Mouse (Mus musculus) c-Kit-positive CD71-positive TER-119-negative erythroid progenitor cells, embryonic 14.5 days (primary cell): ENCODE measurements around the gene Orm3.

ENCODE experiments used
- DNase-seq: peaks from one replicate; pipeline ENCODE4 v3.0.0-alpha.2; 2013; ENCODE audit warnings: low read depth

Gene Orm3

DNA sequence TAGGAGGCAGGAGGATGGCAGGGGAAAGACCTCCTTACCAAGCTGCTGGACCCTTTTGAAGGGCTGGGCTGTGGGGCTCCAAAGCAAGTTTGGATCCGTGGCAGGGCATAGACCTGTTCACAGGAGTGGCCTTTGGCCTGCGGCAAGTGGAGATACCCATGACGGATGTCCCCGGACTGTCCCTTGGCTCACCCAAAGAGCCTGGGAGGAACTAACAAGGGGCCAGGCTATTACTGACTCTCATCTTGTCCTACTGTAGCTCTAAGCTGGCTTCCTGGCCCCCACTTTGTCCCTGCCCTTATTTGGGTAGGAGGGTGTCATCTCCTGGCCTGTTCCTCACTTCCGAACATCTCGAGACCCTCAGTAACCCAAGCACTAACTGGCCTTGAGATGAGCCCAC is 46.6 kb downstream of the Orm3 start:
- DNase-seq = no peak

DNA sequence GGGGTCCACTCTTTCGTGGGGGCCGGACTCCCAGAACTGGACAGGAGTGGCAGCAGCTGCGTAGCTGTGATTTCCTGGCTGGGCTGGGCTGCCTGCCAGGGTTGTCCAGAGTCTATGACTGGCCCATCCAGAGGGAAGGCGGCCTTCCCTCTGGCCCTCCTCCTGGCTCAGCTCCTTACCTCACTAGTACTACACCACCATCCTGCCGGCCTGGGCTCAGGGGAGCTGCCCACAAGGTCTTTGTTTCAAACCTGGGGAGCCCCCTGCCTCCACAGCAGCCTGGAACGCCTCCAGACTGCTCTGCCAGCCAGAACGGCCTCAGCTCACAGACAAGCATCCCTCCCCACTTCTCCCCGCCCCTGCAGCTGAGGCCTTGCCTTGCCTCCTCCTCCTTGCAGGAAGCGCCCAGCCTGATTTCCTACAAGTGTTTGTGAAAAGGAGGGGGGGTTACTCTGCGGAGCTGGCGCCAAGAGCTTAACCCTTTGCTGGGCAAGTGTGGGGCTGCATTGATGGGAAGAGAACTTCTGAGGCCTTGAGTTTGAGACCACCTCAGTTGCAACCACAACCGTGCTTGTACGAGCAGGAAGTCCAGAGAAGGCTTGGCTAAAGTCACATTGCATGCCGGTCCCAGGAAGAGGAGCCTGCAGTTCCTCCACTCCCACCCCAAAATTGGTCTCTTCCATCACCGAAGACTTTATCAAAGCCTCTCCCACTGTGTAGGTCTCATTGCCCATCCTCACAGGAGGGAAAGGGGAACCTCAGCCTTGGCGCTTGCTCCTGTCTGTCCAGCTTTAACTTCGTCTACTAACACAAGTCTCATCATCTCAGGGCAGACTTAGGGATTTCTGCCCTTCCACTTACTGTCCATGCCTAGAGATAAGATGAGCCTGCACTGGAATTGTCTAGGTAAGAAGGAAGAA is 47.3 kb downstream of the Orm3 start, which contains the start of gene Akna:
Gene Akna (minus strand): TSS at position 315 of the 920 bp plus-strand sequence.
- no peak for DNase-seq

DNA sequence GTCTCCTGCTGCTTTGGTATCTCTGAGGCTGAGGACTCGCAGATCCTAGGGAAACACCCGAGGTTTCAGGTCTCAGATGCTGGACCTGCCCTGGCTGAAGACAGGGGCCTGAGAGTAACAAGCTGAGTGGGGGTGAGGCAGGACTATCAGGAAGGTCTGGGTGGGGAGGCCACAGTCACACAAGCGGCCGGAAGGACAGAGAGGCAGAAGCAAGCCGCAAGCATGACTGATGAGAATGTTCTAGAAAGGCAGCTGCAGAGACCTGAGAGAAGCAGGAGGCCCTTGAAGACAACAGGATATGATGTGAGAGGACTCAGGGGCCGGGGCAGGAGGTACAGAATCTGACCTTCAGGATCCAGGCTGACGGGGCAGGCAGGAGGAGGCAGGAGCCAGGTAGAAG is 48.2 kb downstream of the Orm3 start:
- no peak for DNase-seq

DNA sequence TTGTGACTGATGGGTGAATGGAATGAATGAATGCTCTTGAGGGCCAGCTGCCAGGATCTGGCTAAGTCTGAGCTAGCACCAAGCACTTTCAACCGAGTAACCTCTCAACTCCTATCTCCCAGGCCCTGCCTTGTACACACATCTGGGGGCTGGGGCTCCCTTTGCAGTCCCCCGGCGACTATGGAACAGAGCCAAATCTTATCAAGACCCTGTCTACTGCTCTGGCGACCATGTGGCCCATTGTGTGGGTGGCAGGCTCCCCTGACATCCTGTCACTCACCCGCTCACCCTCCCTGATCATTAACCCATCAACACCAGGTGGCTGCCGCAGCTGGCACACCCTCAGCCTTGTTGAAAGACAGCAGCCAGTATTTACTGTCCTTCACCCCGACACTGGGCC is 49.1 kb downstream of the Orm3 start:
- no peak for DNase-seq

DNA sequence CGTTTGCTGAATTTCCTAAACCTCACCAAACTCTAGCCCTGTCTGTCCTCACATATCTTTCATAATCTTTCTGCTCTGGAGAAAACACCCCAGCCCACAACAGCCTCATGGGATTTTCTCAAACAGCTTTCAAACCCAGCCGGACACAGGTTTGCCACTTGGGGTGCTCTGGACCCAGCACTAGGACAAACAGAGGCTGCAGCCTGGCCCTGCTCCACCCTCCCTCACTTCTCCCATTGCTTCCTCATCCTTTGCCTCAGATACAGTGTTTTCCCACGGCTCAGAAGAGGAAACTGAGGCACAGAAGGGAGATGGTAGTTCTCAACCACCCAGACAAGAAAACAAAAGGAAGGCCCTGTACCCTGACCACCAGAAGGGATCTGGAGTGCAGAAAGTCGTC is 49.7 kb downstream of the Orm3 start:
- DNase-seq = no peak

DNA sequence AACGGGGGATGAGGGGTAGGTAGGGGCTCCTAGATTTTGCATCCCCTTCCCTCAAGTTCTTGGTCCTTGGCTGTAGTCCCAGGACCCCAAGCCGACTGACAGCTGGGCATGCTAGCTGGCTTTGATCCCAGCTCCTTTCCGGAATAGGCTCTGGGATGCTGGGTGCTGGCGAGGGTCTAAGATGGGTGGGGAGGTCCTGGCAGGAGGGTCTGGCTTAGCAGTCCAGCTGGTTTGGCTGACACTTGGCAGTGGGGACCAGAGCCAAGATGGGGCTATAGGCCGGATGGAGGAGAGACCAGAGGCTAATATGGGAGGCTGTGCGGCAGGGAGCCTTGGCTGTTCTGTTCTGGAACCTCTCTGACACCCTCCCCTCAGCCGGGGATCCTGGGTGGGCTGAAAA is 52.3 kb downstream of the Orm3 start:
- no peak for DNase-seq

DNA sequence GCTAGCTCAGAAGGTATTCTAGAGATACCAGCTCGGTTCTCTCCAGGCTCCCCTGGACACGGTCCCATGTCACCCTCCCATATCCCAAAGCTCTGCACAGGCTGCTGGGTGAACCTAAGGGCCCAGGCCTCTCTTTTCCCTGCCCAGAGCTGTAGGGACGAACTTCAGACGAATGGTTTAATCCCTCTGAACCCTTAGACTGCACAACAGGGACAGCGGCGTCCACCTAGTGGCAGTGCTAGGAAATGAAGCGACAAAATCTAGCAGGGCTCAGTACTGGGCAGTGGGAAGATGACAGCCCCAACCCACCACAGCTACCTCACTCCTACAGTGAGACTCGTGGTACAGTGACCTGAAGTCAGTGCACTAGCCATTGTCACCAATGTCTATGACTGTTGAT is 52.7 kb downstream of the Orm3 start:
- no peak for DNase-seq
